In the genomic region with DNA sequence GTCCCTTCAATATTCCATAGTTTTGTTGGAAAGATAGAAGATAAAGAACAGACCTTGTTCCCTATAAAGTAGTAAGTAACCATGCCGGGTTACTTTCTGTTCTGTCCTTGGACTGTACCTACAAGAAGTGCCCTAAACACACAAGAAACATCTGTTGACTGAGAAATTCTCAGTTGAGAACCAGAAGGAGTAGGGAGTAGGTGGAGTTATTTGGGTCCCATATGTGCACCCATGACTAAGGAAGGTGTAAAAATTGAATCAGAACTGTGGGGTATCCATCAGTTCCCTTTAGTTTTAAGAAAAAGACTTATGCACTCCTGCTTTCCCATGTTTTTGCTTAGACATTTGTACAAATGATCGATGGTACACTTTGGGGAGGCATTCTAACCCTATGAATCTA, we compare ENCODE assay signal across 24 mouse cellular contexts.
DNase-seq lines count a peak whose midpoint lies in the region; ATAC-seq and TF ChIP-seq lines count a peak whose summit lies in the region.
"Had no signal": no experiment of that assay in that cellular context is flagged by ENCODE, and none has a peak within 500 bp of the region (broad histone marks: within the 10 kb centered on the region; RNA-seq: fewer than 3 reads in every experiment).

No protein-coding gene starts in this region.

- intact Hi-C loops in left cerebral cortex, adult 2 months (cut with DNase I), result loop anchor here (2.0 to 5.0 kb wide), 2 partner anchors 61 to 137 kb away; a partner anchor contains a TSS
- intact Hi-C loops in left cerebral cortex, postnatal 36 days (cut with DNase I), result no loop called here

- ATAC-seq in activated CD4-positive, CD25-positive, alpha-beta regulatory T cell, adult 4 months, result no peak
- ATAC-seq: forebrain, embryonic 15.5 days; Patski had no signal

- H3K27ac ChIP-seq in left cerebral cortex, adult 2 months, result peak overlapping the region; percentile 78
- H3K27ac ChIP-seq: embryonic facial prominence, embryonic 10.5 days; embryonic facial prominence, embryonic 13.5 days; forebrain, embryonic 12.5 days; forebrain, embryonic 15.5 days; hindbrain, embryonic 12.5 days; hindbrain, embryonic 15.5 days had no signal

- no peak overlapping the region for H3K4me3 ChIP-seq in left cerebral cortex, adult 2 months
- H3K4me3 ChIP-seq: embryonic facial prominence, embryonic 10.5 days; embryonic facial prominence, embryonic 13.5 days; erythroblast, embryonic 14.5 days; forebrain, embryonic 12.5 days; forebrain, embryonic 15.5 days; hindbrain, embryonic 12.5 days; hindbrain, embryonic 15.5 days had no signal

- DNase-seq in frontal cortex, adult 2 months (ENCODE audit: extremely low spot score in 1 of 2, low spot score in 1 of 2), result peak; percentile 63 to 74
- no peak for DNase-seq in frontal cortex, postnatal 10 days (ENCODE audit: low spot score in 2 of 2)
- no peak for DNase-seq in left cerebral cortex, adult 2 months (ENCODE audit: extremely low spot score in 1 of 2, low spot score in 2 of 2)
- no peak for DNase-seq in left cerebral cortex, postnatal 36 days (ENCODE audit: low spot score in 2 of 2)
- DNase-seq in brain, adult 2 months (ENCODE audit: low read depth, low spot score), result peak; percentile 86
- DNase-seq: adrenal gland, adult 2 months; adrenal gland, postnatal 14 days; B cell, adult 2 months; cerebellum, adult 11-12 months; cerebellum, adult 8-10 months; cerebellum, postnatal 10 days; cerebellum, postnatal 36 days; embryo, embryonic 11 days; gastrocnemius, postnatal 10 days; heart, adult 11 months had no signal

- TF ChIP-seq CTCF in left cerebral cortex, adult 2 months (IDR thresholded peaks at IDR 0.05), result no peak

Comparison
In these comparisons a context has a peak if more than half of its experiments do, and no peak if none do; other contexts are left out.
1. DNase-seq: peak in frontal cortex, adult 2 months (2 of 2) and brain, adult 2 months (single experiment); none in frontal cortex, postnatal 10 days (0 of 2), left cerebral cortex, adult 2 months (0 of 2) and left cerebral cortex, postnatal 36 days (0 of 2).